Mouse (Mus musculus): Measurements from ENCODE around the gene Grap2. TPM values are rescaled to one million over a fixed set of nuclear protein-coding genes. Genes with fewer than 3 reads are reported as not detected.

Gene Grap2
- total RNA-seq (2014; rRNA removed): 0.46 and 0.47 TPM in 2 replicates
- 0.20 and 0.66 TPM in 2 replicates for polyA plus RNA-seq (2012; rRNA removed)

- WGBS: 42% methylated on average over 12 of the region's 12 CpGs
- H3K27me3 ChIP-seq (ENCODE audit: control insufficient read depth, insufficient read depth, low read length): no peaks in the 10 kb centered on the region; the same call in 1 of the 2 replicates
- no peak within 1 kb of the TSS for H3K9ac ChIP-seq (ENCODE audit: low read depth, low read length)
- no peak within 1 kb of the TSS for H3K27ac ChIP-seq (replicated peaks; ENCODE audit: insufficient read depth, low read depth, low read length)
- H3K36me3 ChIP-seq (ENCODE audit: control insufficient read depth, insufficient read depth, low read length): no peaks in the 10 kb centered on the region
- H3K4me3 ChIP-seq (ENCODE audit: insufficient read depth, low read depth, low read length): no peak within 1 kb of the TSS
- no peak for TF ChIP-seq CTCF (IDR thresholded peaks at IDR 0.05; ENCODE audit: low read depth, low read length)
- no peak for TF ChIP-seq POLR2A (IDR thresholded peaks at IDR 0.05; ENCODE audit: extremely low read depth, insufficient read depth, low read length)
- H3K79me2 ChIP-seq (ENCODE audit: control insufficient read depth, insufficient read depth, low read length): no peaks in the 10 kb centered on the region
- no peaks in the 10 kb centered on the region for H3K4me1 ChIP-seq (ENCODE audit: control insufficient read depth, insufficient read depth, low read length)
- DNase-seq (ENCODE audit: extremely low read depth, low read depth, low spot score): peak; percentile 7
Measured at GRCm38 (mm10) chr15:80572291-80572690, at the start of gene Grap2. Gene Grap2, plus strand, starts transcription at chr15:80572594.

GRCm38 (mm10) chr15:80529955-80530869 lies 42.2 kb upstream of the Grap2 start:
- DNase-seq (ENCODE audit: extremely low read depth, low read depth, low spot score): no peak
- H3K4me1 ChIP-seq (ENCODE audit: control insufficient read depth, insufficient read depth, low read length): no peaks in the 10 kb centered on the region
- TF ChIP-seq POLR2A (IDR thresholded peaks at IDR 0.05; ENCODE audit: extremely low read depth, insufficient read depth, low read length): no peak
- no peak for TF ChIP-seq CTCF (IDR thresholded peaks at IDR 0.05; ENCODE audit: low read depth, low read length)
- H3K79me2 ChIP-seq (ENCODE audit: control insufficient read depth, insufficient read depth, low read length): no peaks in the 10 kb centered on the region
- no peak overlapping the region for H3K9ac ChIP-seq (ENCODE audit: low read depth, low read length)
- no peak overlapping the region for H3K27ac ChIP-seq (replicated peaks; ENCODE audit: insufficient read depth, low read depth, low read length)
- WGBS: 59% methylated on average over 20 of the region's 20 CpGs
- no peaks in the 10 kb centered on the region for H3K36me3 ChIP-seq (ENCODE audit: control insufficient read depth, insufficient read depth, low read length)
- no peaks in the 10 kb centered on the region for H3K27me3 ChIP-seq (ENCODE audit: control insufficient read depth, insufficient read depth, low read length)
- H3K4me3 ChIP-seq (ENCODE audit: insufficient read depth, low read depth, low read length): no peak overlapping the region

GRCm38 (mm10) chr15:80531026-80531425 lies 41.4 kb upstream of the Grap2 start:
- 74% methylated on average over 9 of the region's 9 CpGs for WGBS
- no peaks in the 10 kb centered on the region for H3K27me3 ChIP-seq (ENCODE audit: control insufficient read depth, insufficient read depth, low read length)
- no peak overlapping the region for H3K27ac ChIP-seq (replicated peaks; ENCODE audit: insufficient read depth, low read depth, low read length)
- no peaks in the 10 kb centered on the region for H3K4me1 ChIP-seq (ENCODE audit: control insufficient read depth, insufficient read depth, low read length)
- TF ChIP-seq POLR2A (IDR thresholded peaks at IDR 0.05; ENCODE audit: extremely low read depth, insufficient read depth, low read length): no peak
- no peak for TF ChIP-seq CTCF (IDR thresholded peaks at IDR 0.05; ENCODE audit: low read depth, low read length)
- no peak for DNase-seq (ENCODE audit: extremely low read depth, low read depth, low spot score)
- H3K36me3 ChIP-seq (ENCODE audit: control insufficient read depth, insufficient read depth, low read length): no peaks in the 10 kb centered on the region
- H3K9ac ChIP-seq (ENCODE audit: low read depth, low read length): no peak overlapping the region
- no peaks in the 10 kb centered on the region for H3K79me2 ChIP-seq (ENCODE audit: control insufficient read depth, insufficient read depth, low read length)
- no peak overlapping the region for H3K4me3 ChIP-seq (ENCODE audit: insufficient read depth, low read depth, low read length)

GRCm38 (mm10) chr15:80532281-80533072 lies 39.9 kb upstream of the Grap2 start:
- H3K79me2 ChIP-seq (ENCODE audit: control insufficient read depth, insufficient read depth, low read length): no peaks in the 10 kb centered on the region
- 87% methylated on average over 8 of the region's 8 CpGs for WGBS
- no peaks in the 10 kb centered on the region for H3K4me1 ChIP-seq (ENCODE audit: control insufficient read depth, insufficient read depth, low read length)
- H3K9ac ChIP-seq (ENCODE audit: low read depth, low read length): no peak overlapping the region
- no peak overlapping the region for H3K4me3 ChIP-seq (ENCODE audit: insufficient read depth, low read depth, low read length)
- no peak for TF ChIP-seq POLR2A (IDR thresholded peaks at IDR 0.05; ENCODE audit: extremely low read depth, insufficient read depth, low read length)
- TF ChIP-seq CTCF (IDR thresholded peaks at IDR 0.05; ENCODE audit: low read depth, low read length): no peak
- no peaks in the 10 kb centered on the region for H3K36me3 ChIP-seq (ENCODE audit: control insufficient read depth, insufficient read depth, low read length)
- no peak for DNase-seq (ENCODE audit: extremely low read depth, low read depth, low spot score)
- H3K27ac ChIP-seq (replicated peaks; ENCODE audit: insufficient read depth, low read depth, low read length): no peak overlapping the region
- no peaks in the 10 kb centered on the region for H3K27me3 ChIP-seq (ENCODE audit: control insufficient read depth, insufficient read depth, low read length)

GRCm38 (mm10) chr15:80533274-80533673 lies 39.1 kb upstream of the Grap2 start:
- H3K79me2 ChIP-seq (ENCODE audit: control insufficient read depth, insufficient read depth, low read length): no peaks in the 10 kb centered on the region
- TF ChIP-seq CTCF (IDR thresholded peaks at IDR 0.05; ENCODE audit: low read depth, low read length) (no peak), POLR2A (IDR thresholded peaks at IDR 0.05; ENCODE audit: extremely low read depth, insufficient read depth, low read length) (no peak)
- no peak overlapping the region for H3K9ac ChIP-seq (ENCODE audit: low read depth, low read length)
- WGBS: 66% methylated on average over 6 of the region's 6 CpGs
- no peaks in the 10 kb centered on the region for H3K27me3 ChIP-seq (ENCODE audit: control insufficient read depth, insufficient read depth, low read length)
- H3K4me1 ChIP-seq (ENCODE audit: control insufficient read depth, insufficient read depth, low read length): no peaks in the 10 kb centered on the region
- H3K36me3 ChIP-seq (ENCODE audit: control insufficient read depth, insufficient read depth, low read length): no peaks in the 10 kb centered on the region
- H3K4me3 ChIP-seq (ENCODE audit: insufficient read depth, low read depth, low read length): no peak overlapping the region
- H3K27ac ChIP-seq (replicated peaks; ENCODE audit: insufficient read depth, low read depth, low read length): no peak overlapping the region
- no peak for DNase-seq (ENCODE audit: extremely low read depth, low read depth, low spot score)

Data from liver, adult 2 months (tissue).